Mouse (Mus musculus): ENCODE measurements around the gene Ap1b1.

GRCm38 (mm10) chr11:5012213-5012715 lies 25.6 kb downstream of the Ap1b1 start:
- TF ChIP-seq CTCF (conservative IDR thresholded peaks at IDR 0.05; ENCODE audit: low read length), result no peak
- no peak for TF ChIP-seq NANOG (IDR thresholded peaks at IDR 0.05; ENCODE audit: borderline replicate concordance, low read length)
